Mouse (Mus musculus) heart, embryonic 11.5 days (tissue): ENCODE results near the gene Col24a1. TPM values are rescaled to one million over a fixed set of nuclear protein-coding genes. Genes with fewer than 3 reads are reported as not detected.

Source experiments
- ATAC-seq: fragments of 200-750 bp; cut with Nextera tagmentation; replicated peaks from 2 replicates; pipeline ENCODE4 v1.8.0; 2017; ENCODE audit warnings: moderate library complexity; ENCODE audit not compliant: insufficient number of reproducible peaks, low FRiP score, low TSS enrichment
- H3K27ac ChIP-seq: fragments of 300-500 bp; sonication (generic); 2 replicates; pipeline ENCODE4 v1.5.1; 2014; ENCODE audit warnings: mild to moderate bottlenecking, low read depth, low read length
- H3K27me3 ChIP-seq: fragments of 300-500 bp; sonication (generic); 2 replicates; pipeline ENCODE4 v1.6.1; 2014; ENCODE audit warnings: mild to moderate bottlenecking, low read length, mixed read lengths; ENCODE audit not compliant: control insufficient read depth, insufficient read depth
- H3K36me3 ChIP-seq: fragments of 300-500 bp; sonication (generic); 2 replicates; pipeline ENCODE4 v1.6.1; 2014; ENCODE audit warnings: mild to moderate bottlenecking, low read length, moderate library complexity, mixed read lengths; ENCODE audit not compliant: control insufficient read depth, insufficient read depth
- H3K4me1 ChIP-seq: fragments of 300-500 bp; sonication (generic); 2 replicates; pipeline ENCODE4 v1.6.1; 2014; ENCODE audit warnings: low read length; ENCODE audit not compliant: control insufficient read depth, insufficient read depth
- H3K4me2 ChIP-seq: fragments of 300-500 bp; sonication (generic); 2 replicates; pipeline ENCODE4 v1.6.1; 2014; ENCODE audit warnings: mild to moderate bottlenecking, moderate library complexity
- H3K4me3 ChIP-seq: fragments of 300-500 bp; sonication (generic); 2 replicates; pipeline ENCODE4 v1.5.1; 2014; ENCODE audit warnings: low read depth, low read length
- H3K9ac ChIP-seq: fragments of 300-500 bp; sonication (generic); 2 replicates; pipeline ENCODE4 v1.6.1; 2014; ENCODE audit warnings: mild to moderate bottlenecking, low read depth, low read length, moderate library complexity
- H3K9me3 ChIP-seq: fragments of 300-500 bp; sonication (generic); replicated peaks from 2 replicates; pipeline ENCODE4 v1.6.1; 2016; ENCODE audit warnings: low read length; ENCODE audit not compliant: control insufficient read depth
- WGBS: fragments of 180-500 bp; shearing (Covaris S2); extraction: QIAGEN DNeasy Blood & Tissue Kit; methylation state at CpG from one replicate; pipeline ENCODE4 v1.1.7; 2014; ENCODE audit not compliant: insufficient replicate concordance; 5-methylcytosine and 5-hydroxymethylcytosine counted together
- polyA plus RNA-seq: library from polyadenylated mRNA; unstranded; fragments of >200 nt; fragmentation: Nextera tagmentation; extraction: Ambion mirVana; gene quantifications from 2 replicates; pipeline ENCODE4 v1.2.1, GENCODE M21; 2014

Gene Col24a1
- polyA plus RNA-seq, 1 experiment from 2014 or later: 0.36 TPM

GRCm38 (mm10) chr3:145331642-145332041 is 39.4 kb downstream of the Col24a1 start:
- no peaks in the 10 kb centered on the region for H3K4me1 ChIP-seq
- H3K9ac ChIP-seq: no peak overlapping the region
- ATAC-seq: no peak
- H3K36me3 ChIP-seq: no peaks in the 10 kb centered on the region
- H3K27ac ChIP-seq: no peak overlapping the region
- no peaks in the 10 kb centered on the region for H3K9me3 ChIP-seq
- no peak overlapping the region for H3K4me2 ChIP-seq
- H3K4me3 ChIP-seq: no peak overlapping the region
- no peaks in the 10 kb centered on the region for H3K27me3 ChIP-seq
- WGBS: 79% methylated on average over 8 of the region's 8 CpGs

DNA sequence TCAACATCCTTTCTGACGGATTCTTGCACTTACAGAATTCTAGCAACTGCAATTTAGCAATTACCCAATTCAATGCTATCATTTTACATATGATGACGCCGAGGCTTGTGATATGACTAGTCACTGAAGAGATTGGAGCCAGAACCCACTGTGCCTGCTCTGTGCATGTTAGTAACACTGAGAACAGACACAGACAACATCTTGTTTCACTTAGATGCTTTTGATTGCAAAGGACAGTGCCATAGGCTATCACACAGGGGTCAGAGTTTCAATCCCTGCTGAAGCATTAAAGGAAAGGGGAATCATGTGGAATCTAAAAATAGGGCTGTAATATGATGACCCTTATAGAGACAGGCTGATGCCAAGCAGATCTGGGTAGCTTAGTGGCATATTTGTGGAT is 41.8 kb downstream of the Col24a1 start:
- Histone ChIP-seq H3K9ac (no peak overlapping the region), H3K4me2 (no peak overlapping the region), H3K4me1 (no peaks in the 10 kb centered on the region), H3K27ac (no peak overlapping the region), H3K9me3 (no peaks in the 10 kb centered on the region), H3K4me3 (no peak overlapping the region), H3K27me3 (no peaks in the 10 kb centered on the region), H3K36me3 (no peaks in the 10 kb centered on the region)
- no peak for ATAC-seq
- 75% methylated on average over 3 of the region's 3 CpGs for WGBS

DNA sequence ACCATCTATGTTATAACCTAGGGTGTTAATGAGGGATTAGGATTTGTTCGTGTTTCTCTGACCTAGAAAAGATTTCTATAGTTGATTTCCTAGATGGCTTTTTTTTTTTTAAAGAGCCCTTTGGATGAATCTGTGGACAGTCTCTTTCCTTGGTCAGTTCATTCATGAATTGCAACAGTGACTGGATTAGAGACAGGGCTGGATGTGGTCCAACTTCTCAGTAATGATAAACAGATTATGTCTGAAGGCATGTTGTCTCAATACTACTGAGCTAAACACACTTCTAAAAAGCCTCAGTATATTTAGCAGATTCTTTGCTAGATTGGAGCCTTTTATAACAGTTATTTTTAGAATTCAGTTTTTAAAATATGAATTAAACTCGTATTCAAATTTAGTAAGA is 44.9 kb downstream of the Col24a1 start:
- Histone ChIP-seq H3K4me1 (no peaks in the 10 kb centered on the region), H3K27ac (no peak overlapping the region), H3K9ac (no peak overlapping the region), H3K4me3 (no peak overlapping the region), H3K9me3 (no peaks in the 10 kb centered on the region), H3K27me3 (no peaks in the 10 kb centered on the region), H3K36me3 (no peaks in the 10 kb centered on the region), H3K4me2 (no peak overlapping the region)
- ATAC-seq: no peak
- 59% methylated on average over 2 of the region's 2 CpGs for WGBS

GRCm38 (mm10) chr3:145339851-145340499 is 47.7 kb downstream of the Col24a1 start:
- H3K4me2 ChIP-seq: no peak overlapping the region
- no peaks in the 10 kb centered on the region for H3K4me1 ChIP-seq
- no peaks in the 10 kb centered on the region for H3K9me3 ChIP-seq
- H3K27ac ChIP-seq: no peak overlapping the region
- WGBS: 72% methylated on average over 10 of the region's 10 CpGs
- no peaks in the 10 kb centered on the region for H3K27me3 ChIP-seq
- no peak overlapping the region for H3K9ac ChIP-seq
- H3K4me3 ChIP-seq: no peak overlapping the region
- no peak for ATAC-seq
- no peaks in the 10 kb centered on the region for H3K36me3 ChIP-seq

- Histone ChIP-seq H3K4me3 (no peak overlapping the region), H3K9me3 (no peaks in the 10 kb centered on the region), H3K4me1 (no peaks in the 10 kb centered on the region), H3K9ac (no peak overlapping the region), H3K27me3 (no peaks in the 10 kb centered on the region), H3K4me2 (no peak overlapping the region), H3K36me3 (no peaks in the 10 kb centered on the region), H3K27ac (no peak overlapping the region)
- ATAC-seq: no peak
- 76% methylated on average over 3 of the region's 3 CpGs for WGBS
Measured at GRCm38 (mm10) chr3:145348690-145349089, 56.4 kb downstream of the Col24a1 start.

- 85% methylated on average over 3 of the region's 3 CpGs for WGBS
- H3K27ac ChIP-seq: no peak overlapping the region
- no peak for ATAC-seq
Measured at GRCm38 (mm10) chr3:145353951-145354350, 61.7 kb downstream of the Col24a1 start.

GRCm38 (mm10) chr3:145356865-145357487 is 64.7 kb downstream of the Col24a1 start:
- WGBS: 76% methylated on average over 6 of the region's 6 CpGs
- Histone ChIP-seq H3K9ac (no peak overlapping the region), H3K27me3 (no peaks in the 10 kb centered on the region), H3K4me1 (no peaks in the 10 kb centered on the region), H3K9me3 (no peaks in the 10 kb centered on the region), H3K36me3 (no peaks in the 10 kb centered on the region), H3K4me2 (no peak overlapping the region), H3K27ac (no peak overlapping the region), H3K4me3 (no peak overlapping the region)
- no peak for ATAC-seq

More at GRCm38 (mm10) chr3:145353951-145354350, 61.7 kb downstream of the Col24a1 start:
- H3K4me3 ChIP-seq: no peak overlapping the region
- H3K4me1 ChIP-seq: no peaks in the 10 kb centered on the region
- no peaks in the 10 kb centered on the region for H3K36me3 ChIP-seq
- no peak overlapping the region for H3K4me2 ChIP-seq
- H3K9ac ChIP-seq: no peak overlapping the region
- no peaks in the 10 kb centered on the region for H3K27me3 ChIP-seq
- H3K9me3 ChIP-seq: no peaks in the 10 kb centered on the region

- Histone ChIP-seq H3K36me3 (no peaks in the 10 kb centered on the region), H3K4me2 (no peak overlapping the region), H3K9ac (no peak overlapping the region), H3K9me3 (no peaks in the 10 kb centered on the region), H3K4me3 (no peak overlapping the region), H3K4me1 (no peaks in the 10 kb centered on the region), H3K27me3 (no peaks in the 10 kb centered on the region), H3K27ac (no peak overlapping the region)
- ATAC-seq: no peak
- 44% methylated on average over 3 of the region's 3 CpGs for WGBS
Measured at GRCm38 (mm10) chr3:145365227-145365626, 73.0 kb downstream of the Col24a1 start.

DNA sequence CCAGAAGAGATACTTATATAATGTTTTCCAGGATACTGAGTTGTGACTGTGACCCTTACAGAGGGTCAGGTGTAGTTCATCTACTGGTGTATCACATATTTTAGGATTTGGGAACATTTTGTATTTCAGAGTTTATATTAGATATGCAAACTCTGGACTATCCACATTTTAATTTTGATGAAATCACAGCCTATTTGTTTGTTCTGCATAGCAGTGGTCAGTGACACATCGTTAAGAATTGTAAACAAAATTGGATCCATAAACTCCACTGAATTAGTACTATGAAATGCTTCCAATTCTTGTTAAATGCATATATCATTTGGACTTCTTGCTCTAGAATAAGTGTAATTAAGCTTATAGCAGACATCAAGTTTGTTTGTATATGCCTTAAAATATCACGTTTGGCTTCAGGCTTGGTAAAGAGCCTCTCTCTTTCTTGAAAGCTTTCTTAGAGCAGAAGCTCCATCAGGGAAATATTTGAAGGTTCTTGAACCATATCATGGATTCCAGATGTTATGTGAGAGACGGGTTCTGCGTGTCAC is 75.0 kb downstream of the Col24a1 start:
- Histone ChIP-seq H3K4me1 (no peaks in the 10 kb centered on the region), H3K27me3 (no peaks in the 10 kb centered on the region), H3K4me2 (no peak overlapping the region), H3K4me3 (no peak overlapping the region), H3K36me3 (no peaks in the 10 kb centered on the region), H3K9me3 (no peaks in the 10 kb centered on the region), H3K27ac (no peak overlapping the region), H3K9ac (no peak overlapping the region)
- no peak for ATAC-seq
- WGBS: 72% methylated on average over 4 of the region's 4 CpGs
